Mouse (Mus musculus): ENCODE measurements at regions not wholly inside any gene's neighbourhood (a gene's known extent, or its start where the extent isn't known, plus 50 kb on each side); places are given as distances from the start of the nearest gene placed in this dataset.
"Not testable (repeated sequence)": the region's sequence is repeated elsewhere in the genome, so short reads cannot be mapped to it uniquely, and the experiment has no call there.

GRCm38 (mm10) chr1:35200656-35201055 lies 350.9 kb downstream of the Plekhb2 start:
- DNase-seq, result no peak

GRCm38 (mm10) chr1:35201083-35201879 lies 351.5 kb downstream of the Plekhb2 start:
- no peak for DNase-seq

GRCm38 (mm10) chr1:35201880-35202220 lies 352.1 kb downstream of the Plekhb2 start:
- no peak for DNase-seq

- no peak for DNase-seq
Observed at GRCm38 (mm10) chr1:35202551-35202950, 352.8 kb downstream of the Plekhb2 start.

GRCm38 (mm10) chr1:35206834-35207529 lies 357.2 kb downstream of the Plekhb2 start:
- no peak for DNase-seq

- DNase-seq, result no peak
Observed at GRCm38 (mm10) chr1:35212111-35212891, 362.5 kb downstream of the Plekhb2 start.

GRCm38 (mm10) chr1:35213875-35214274 lies 364.1 kb downstream of the Plekhb2 start:
- DNase-seq, result no peak

GRCm38 (mm10) chr1:35216411-35216810 lies 366.6 kb downstream of the Plekhb2 start:
- no peak for DNase-seq

- DNase-seq, result not testable (repeated sequence)
Observed at GRCm38 (mm10) chr1:35220215-35220614, 370.4 kb downstream of the Plekhb2 start.

- no peak for DNase-seq
Observed at GRCm38 (mm10) chr1:35220751-35221150, 371.0 kb downstream of the Plekhb2 start.

GRCm38 (mm10) chr1:35232592-35232991 lies 382.8 kb downstream of the Plekhb2 start:
- DNase-seq, result no peak

GRCm38 (mm10) chr1:35238139-35238538 lies 388.4 kb downstream of the Plekhb2 start:
- DNase-seq, result no peak

GRCm38 (mm10) chr1:35242849-35243248 lies 393.1 kb downstream of the Plekhb2 start:
- DNase-seq, result no peak

- no peak for DNase-seq
Observed at GRCm38 (mm10) chr1:35243339-35243738, 393.6 kb downstream of the Plekhb2 start.

- no peak for DNase-seq
Observed at GRCm38 (mm10) chr1:35265125-35265524, 415.3 kb downstream of the Plekhb2 start.

- no peak for DNase-seq
Observed at GRCm38 (mm10) chr1:35266626-35267025, 416.9 kb downstream of the Plekhb2 start.

- DNase-seq, result no peak
Observed at GRCm38 (mm10) chr1:35267883-35268282, 418.1 kb downstream of the Plekhb2 start.

- no peak for DNase-seq
Observed at GRCm38 (mm10) chr1:35274978-35275377, 425.2 kb downstream of the Plekhb2 start.
